Mouse (Mus musculus): ENCODE results near the gene D630039A03Rik.

GRCm38 (mm10) chr4:57965516-57965915 lies 49.4 kb upstream of the D630039A03Rik start:
- TF ChIP-seq CTCF (IDR thresholded peaks at IDR 0.05; ENCODE audit: extremely low read depth, insufficient read depth, insufficient read length, insufficient replicate concordance) (no peak), POLR2A (IDR thresholded peaks at IDR 0.05; ENCODE audit: low read depth, low read length) (no peak)
